Mouse (Mus musculus) midbrain, postnatal 0 days (tissue): Measurements from ENCODE around the gene Tdp1. TPM values are rescaled to one million over a fixed set of nuclear protein-coding genes. Genes with fewer than 3 reads are reported as not detected.

Experiments
- ATAC-seq: fragments of 200-750 bp; cut with Nextera tagmentation; 2 replicates; pipeline ENCODE4 v1.8.0; 2017; ENCODE audit warnings: moderate number of reproducible peaks, mild to moderate bottlenecking, moderate TSS enrichment, moderate library complexity; ENCODE audit not compliant: low FRiP score
- DNase-seq: peaks from one replicate; pipeline ENCODE4 v3.0.0-alpha.2; 2015; ENCODE audit warnings: low spot score
- H3K27ac ChIP-seq: fragments of 300-500 bp; sonication (generic); 2 replicates; pipeline ENCODE4 v1.5.1; 2014; ENCODE audit warnings: low read depth, mild to moderate bottlenecking, low read length, mixed read lengths
- H3K27me3 ChIP-seq: fragments of 300-500 bp; sonication (generic); 2 replicates; pipeline ENCODE4 v1.6.1; 2014; ENCODE audit warnings: low read length, control low read depth, mixed read lengths; ENCODE audit not compliant: insufficient read depth
- H3K36me3 ChIP-seq: fragments of 300-500 bp; sonication (generic); 2 replicates; pipeline ENCODE4 v1.6.1; 2014; ENCODE audit warnings: low read length, control low read depth, mixed read lengths; ENCODE audit not compliant: insufficient read depth
- H3K4me1 ChIP-seq: fragments of 300-500 bp; sonication (generic); 2 replicates; pipeline ENCODE4 v1.6.1; 2014; ENCODE audit warnings: mild to moderate bottlenecking, control low read depth, antibody characterized with exemption, low read length, mixed read lengths; ENCODE audit not compliant: insufficient read depth
- H3K4me2 ChIP-seq: fragments of 300-500 bp; sonication (generic); 2 replicates; pipeline ENCODE4 v1.6.1; 2014; ENCODE audit warnings: low read depth, mild to moderate bottlenecking, low read length, mixed read lengths; ENCODE audit not compliant: poor library complexity, severe bottlenecking
- H3K4me3 ChIP-seq: fragments of 300-500 bp; sonication (generic); 2 replicates; pipeline ENCODE4 v1.5.1; 2014; ENCODE audit warnings: low read depth, mild to moderate bottlenecking, low read length, moderate library complexity
- H3K9ac ChIP-seq: fragments of 300-500 bp; sonication (generic); replicated peaks from 2 replicates; pipeline ENCODE4 v1.6.1; 2014; ENCODE audit warnings: mild to moderate bottlenecking, low read length, moderate library complexity, mixed read lengths; ENCODE audit not compliant: poor library complexity, severe bottlenecking
- H3K9me3 ChIP-seq: fragments of 300-500 bp; sonication (generic); 2 replicates; pipeline ENCODE4 v1.6.1; 2016; ENCODE audit warnings: low read length, control low read depth
- CTCF ChIP-seq: IDR thresholded peaks from 2 replicates; pipeline ENCODE4 v1.5.1; 2016; ENCODE audit warnings: antibody characterized with exemption, mild to moderate bottlenecking
- WGBS: fragments of 180-500 bp; shearing (Covaris S2); extraction: QIAGEN DNeasy Blood & Tissue Kit; methylation state at CpG from one replicate; pipeline ENCODE4 v1.1.7; 2014; 5-methylcytosine and 5-hydroxymethylcytosine counted together
- polyA plus RNA-seq: library from polyadenylated mRNA; unstranded; fragments of >200 nt; fragmentation: Nextera tagmentation; extraction: Ambion mirVana; gene quantifications from 2 replicates; pipeline ENCODE4 v1.2.1, GENCODE M21; 2015
- total RNA-seq: library from RNA; depleted of rRNA; stranded (reverse); fragments of >200 nt; gene quantifications from 2 replicates; pipeline ENCODE4 v1.2.3, GENCODE M21; 2014

The Tdp1 gene
- total and polyA plus RNA-seq, 2 experiments from 2014 or later, result 19.0 to 31.8 TPM

DNA sequence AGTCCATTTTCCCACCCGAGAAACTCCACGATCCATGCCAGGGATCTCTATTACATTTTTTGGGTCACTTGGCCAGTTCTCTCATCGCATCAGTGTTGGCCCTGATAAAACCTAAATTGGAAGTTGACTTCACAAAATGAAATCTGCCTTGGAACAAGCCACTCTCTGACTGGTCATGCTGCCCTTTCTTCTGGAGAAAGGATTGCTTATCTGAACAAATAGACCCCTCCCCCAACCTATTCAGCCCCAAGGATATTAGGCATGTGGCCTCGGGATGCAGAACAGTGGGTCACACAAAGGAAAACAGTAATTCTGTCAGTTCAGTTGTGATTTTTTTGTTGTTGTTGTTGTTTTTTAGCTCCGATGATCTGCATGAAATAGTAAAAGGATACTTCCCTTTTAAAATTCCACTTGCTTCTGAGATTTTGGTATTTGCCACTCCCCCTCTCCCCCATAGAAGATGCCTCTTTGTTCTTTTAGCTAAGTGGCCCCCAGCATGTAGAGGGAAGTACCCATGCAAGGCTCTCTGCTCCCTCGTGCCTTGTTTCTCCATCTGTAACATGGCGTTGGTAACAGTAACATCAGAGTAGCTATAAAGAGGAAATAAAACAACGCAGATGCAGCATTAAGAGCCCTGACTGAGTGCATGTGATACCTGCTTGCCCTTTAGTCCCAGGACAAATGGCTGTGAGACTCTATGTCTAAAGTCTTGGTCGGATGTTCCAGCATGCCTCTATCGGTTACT is 109.0 kb downstream of the Tdp1 start:
- Histone ChIP-seq H3K9me3 (no peaks in the 10 kb centered on the region), H3K4me2 (no peak overlapping the region), H3K27ac (no peak overlapping the region), H3K4me1 (no peaks in the 10 kb centered on the region), H3K9ac (no peak overlapping the region), H3K36me3 (no peaks in the 10 kb centered on the region), H3K4me3 (no peak overlapping the region), H3K27me3 (no peaks in the 10 kb centered on the region)
- 77% methylated on average over 10 of the region's 10 CpGs for WGBS
- ATAC-seq (no peak), DNase-seq (no peak)
- TF ChIP-seq CTCF, result no peak

DNA sequence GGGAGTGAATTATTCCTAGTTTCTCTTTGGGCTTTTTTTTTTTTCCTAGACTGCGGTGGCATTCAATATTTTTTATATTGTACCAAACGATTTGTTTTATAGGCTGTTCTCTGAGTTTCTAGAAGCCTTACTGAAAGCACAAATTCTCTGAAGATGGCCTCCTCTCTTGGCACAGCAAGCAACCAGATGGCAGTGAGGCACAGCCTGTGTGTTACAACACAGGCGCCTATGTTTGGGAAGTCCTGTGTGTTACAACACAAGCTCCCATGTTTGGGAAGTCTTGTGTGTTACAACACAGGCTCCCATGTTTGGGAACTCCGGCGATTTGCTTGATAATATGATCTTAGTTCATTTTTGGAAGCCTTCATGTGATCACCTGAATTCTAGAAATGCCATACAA is 111.6 kb downstream of the Tdp1 start:
- no peak overlapping the region for H3K9ac ChIP-seq
- no peak overlapping the region for H3K4me2 ChIP-seq
- no peaks in the 10 kb centered on the region for H3K4me1 ChIP-seq
- no peaks in the 10 kb centered on the region for H3K27me3 ChIP-seq
- no peak overlapping the region for H3K4me3 ChIP-seq
- no peak overlapping the region for H3K27ac ChIP-seq
- no peaks in the 10 kb centered on the region for H3K9me3 ChIP-seq
- no peaks in the 10 kb centered on the region for H3K36me3 ChIP-seq
- ATAC-seq, result no peak
- TF ChIP-seq CTCF, result no peak
- no peak for DNase-seq
- WGBS, result 94% methylated on average over 5 of the region's 5 CpGs

DNA sequence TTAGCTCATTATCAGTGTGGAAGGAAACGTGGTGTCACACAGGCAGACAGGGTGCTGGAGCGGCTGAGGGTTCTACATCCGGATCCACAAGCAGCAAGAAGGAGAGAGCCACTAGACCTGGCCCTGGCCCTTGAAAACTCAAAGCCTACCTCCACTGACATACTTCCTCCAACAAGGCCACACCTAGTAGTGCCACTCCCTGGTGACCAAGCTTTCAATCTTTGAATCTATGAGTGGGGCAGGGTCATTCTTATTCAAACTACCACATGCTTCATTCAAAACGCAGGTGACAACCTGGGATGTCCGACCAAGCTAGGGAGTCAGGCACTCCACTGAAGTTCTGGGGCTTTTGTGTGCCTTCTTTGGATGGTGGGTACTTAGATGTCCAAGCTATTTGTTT is 115.4 kb downstream of the Tdp1 start:
- H3K4me3 ChIP-seq, result no peak overlapping the region
- WGBS, result 89% methylated on average over 5 of the region's 5 CpGs
- H3K4me1 ChIP-seq, result no peaks in the 10 kb centered on the region
- no peak overlapping the region for H3K4me2 ChIP-seq
- no peak for DNase-seq
- H3K27me3 ChIP-seq, result no peaks in the 10 kb centered on the region
- no peak for ATAC-seq
- no peak for TF ChIP-seq CTCF
- H3K27ac ChIP-seq, result no peak overlapping the region
- H3K36me3 ChIP-seq, result no peaks in the 10 kb centered on the region
- H3K9ac ChIP-seq, result no peak overlapping the region
- H3K9me3 ChIP-seq, result no peaks in the 10 kb centered on the region

DNA sequence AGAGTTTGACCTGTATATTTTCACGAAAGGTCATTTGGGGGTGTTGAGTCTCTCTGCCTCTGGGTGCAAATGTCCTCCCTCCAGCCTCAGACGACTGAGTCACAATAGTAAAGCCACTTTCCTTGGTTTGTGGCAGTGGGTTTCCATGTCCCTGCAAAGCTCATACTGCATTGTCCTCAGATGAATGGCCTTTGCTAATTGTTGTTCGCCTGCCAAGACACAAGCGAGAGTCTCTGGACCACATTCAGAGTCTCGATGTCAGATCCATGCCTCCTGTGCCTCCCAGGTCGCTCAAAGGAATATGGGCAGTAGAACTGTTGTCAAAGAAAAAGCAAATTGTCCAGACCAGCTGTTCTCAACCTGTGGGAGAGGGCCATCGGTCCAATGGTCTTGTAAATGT is 116.1 kb downstream of the Tdp1 start:
- H3K4me2 ChIP-seq, result no peak overlapping the region
- no peaks in the 10 kb centered on the region for H3K27me3 ChIP-seq
- H3K9me3 ChIP-seq, result no peaks in the 10 kb centered on the region
- no peaks in the 10 kb centered on the region for H3K4me1 ChIP-seq
- WGBS, result 72% methylated on average over 7 of the region's 7 CpGs
- no peak for TF ChIP-seq CTCF
- ATAC-seq (no peak), DNase-seq (no peak)
- no peaks in the 10 kb centered on the region for H3K36me3 ChIP-seq
- no peak overlapping the region for H3K4me3 ChIP-seq
- H3K27ac ChIP-seq, result no peak overlapping the region
- no peak overlapping the region for H3K9ac ChIP-seq

DNA sequence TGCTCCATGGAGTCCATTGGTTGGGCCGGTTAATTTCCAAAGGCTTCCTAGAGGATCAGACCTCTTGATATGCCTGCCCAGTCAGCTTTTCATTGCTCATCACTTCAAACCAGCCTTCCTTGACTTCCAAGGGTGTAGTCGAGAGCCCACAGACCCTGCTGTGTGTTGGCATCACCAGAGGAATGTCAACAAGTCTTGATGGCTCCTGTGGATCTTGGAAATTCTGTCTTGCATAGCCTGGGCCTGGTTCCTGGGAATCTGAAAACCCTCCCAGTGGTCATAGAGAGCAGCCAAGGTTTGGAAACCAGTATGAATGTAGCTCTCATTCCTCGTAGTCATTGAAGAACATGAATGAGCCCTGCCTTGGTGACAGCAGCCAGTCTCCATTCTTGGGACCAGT is 116.9 kb downstream of the Tdp1 start:
- Histone ChIP-seq H3K27me3 (no peaks in the 10 kb centered on the region), H3K9me3 (no peaks in the 10 kb centered on the region), H3K4me2 (no peak overlapping the region), H3K4me3 (no peak overlapping the region), H3K27ac (no peak overlapping the region), H3K36me3 (no peaks in the 10 kb centered on the region), H3K4me1 (no peaks in the 10 kb centered on the region), H3K9ac (no peak overlapping the region)
- WGBS, result 90% methylated on average over 3 of the region's 3 CpGs
- DNase-seq (no peak), ATAC-seq (no peak)
- no peak for TF ChIP-seq CTCF

DNA sequence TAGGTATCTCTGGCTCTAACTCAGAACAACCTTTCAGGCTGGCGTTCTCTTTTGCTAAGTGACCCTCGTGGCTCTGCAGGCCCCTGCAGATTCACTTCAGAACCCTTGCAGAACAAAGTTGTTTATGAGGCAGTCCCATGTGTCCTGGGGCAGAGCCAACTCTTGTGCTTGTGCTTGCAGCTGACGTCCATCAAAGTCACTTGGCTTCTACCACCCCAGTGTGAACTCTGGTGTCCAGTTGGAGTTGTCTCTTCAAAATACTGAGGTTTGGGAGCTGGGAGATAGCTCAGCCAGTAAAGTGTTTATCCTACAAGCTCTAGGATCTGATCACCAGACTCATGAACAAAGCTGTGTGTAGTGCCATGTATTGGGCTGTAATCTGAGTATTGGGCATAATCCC is 117.6 kb downstream of the Tdp1 start:
- no peak for ATAC-seq
- Histone ChIP-seq H3K4me1 (no peaks in the 10 kb centered on the region), H3K36me3 (no peaks in the 10 kb centered on the region), H3K4me3 (no peak overlapping the region), H3K27me3 (no peaks in the 10 kb centered on the region), H3K4me2 (no peak overlapping the region), H3K27ac (no peak overlapping the region), H3K9ac (no peak overlapping the region), H3K9me3 (no peaks in the 10 kb centered on the region)
- TF ChIP-seq CTCF, result no peak
- WGBS, result 78% methylated on average over 3 of the region's 3 CpGs
- peak; percentile 17 for DNase-seq
